Mouse (Mus musculus): Measurements from ENCODE around the gene Crybg1.

Gene Crybg1

DNA sequence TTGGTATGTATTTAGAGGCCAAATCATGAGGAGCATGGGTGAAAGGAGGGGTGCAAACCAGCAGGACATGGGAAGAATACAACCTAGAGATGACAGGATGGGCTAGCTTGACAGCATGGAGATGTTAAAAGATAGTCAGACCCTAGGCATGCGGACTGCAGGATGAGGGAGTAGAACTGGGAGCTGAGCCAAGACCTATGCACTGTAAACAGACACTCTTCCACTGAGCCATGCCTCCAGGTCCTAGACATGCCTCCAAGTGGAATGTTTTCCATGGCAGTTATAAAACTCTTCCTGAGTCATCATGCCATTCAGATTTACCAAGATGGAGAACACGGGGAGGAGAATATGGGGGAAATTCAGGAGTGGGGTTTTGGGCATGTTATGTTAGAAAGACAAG is 53.9 kb downstream of the Crybg1 start:
- DNase-seq (ENCODE audit: extremely low read depth, low read depth, low spot score) = no peak

GRCm38 (mm10) chr10:44091757-44092156 is 56.9 kb downstream of the Crybg1 start:
- no peak for DNase-seq (ENCODE audit: extremely low read depth, low read depth, low spot score)

GRCm38 (mm10) chr10:44080351-44080750 is 68.3 kb downstream of the Crybg1 start:
- DNase-seq (ENCODE audit: extremely low read depth, low read depth, low spot score) = no peak

- peak; percentile 65 for DNase-seq (ENCODE audit: extremely low read depth, low read depth, low spot score)
These were observed 69.7 kb downstream of the Crybg1 start for GRCm38 (mm10) chr10:44078799-44079521.

DNA sequence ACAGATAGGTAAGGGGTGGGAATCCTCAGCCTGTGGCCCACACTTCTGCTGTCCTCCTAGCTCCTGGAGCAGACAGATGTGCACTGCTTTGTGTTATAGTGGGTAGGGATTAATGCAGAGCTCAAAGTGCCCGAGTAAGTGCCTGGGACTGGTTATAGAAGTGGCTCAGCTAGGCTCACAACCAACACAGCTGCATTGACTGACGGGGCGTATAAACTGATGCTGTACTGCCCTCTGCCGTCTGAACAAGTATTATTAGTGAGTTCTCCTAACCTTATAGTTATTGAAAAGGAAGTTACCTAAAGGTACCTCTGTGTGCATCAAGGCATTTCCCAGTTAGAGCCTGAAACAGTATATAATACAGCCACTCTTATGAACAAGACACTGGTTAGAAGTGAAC is 77.6 kb downstream of the Crybg1 start:
- DNase-seq (ENCODE audit: extremely low read depth, low read depth, low spot score) = peak; percentile 56

DNA sequence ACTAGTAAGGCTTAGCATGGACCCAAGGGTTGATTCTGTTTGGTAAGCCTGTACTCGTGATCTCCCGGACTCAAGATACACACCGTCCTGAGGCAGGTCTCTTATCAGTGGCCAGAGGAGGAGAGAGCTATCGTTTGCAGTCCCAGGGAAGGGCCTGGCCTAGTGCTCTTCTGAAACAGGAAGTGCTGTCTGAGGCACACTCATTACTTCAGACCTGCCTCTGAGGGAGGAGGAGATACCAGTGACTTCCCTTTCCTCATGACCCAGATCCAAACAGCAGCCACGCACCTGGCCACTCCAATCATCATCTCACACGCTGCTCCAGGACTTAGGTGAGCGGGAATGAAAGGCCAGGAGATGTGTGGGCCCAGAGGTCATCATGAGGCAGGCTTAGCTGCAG is 79.5 kb downstream of the Crybg1 start:
- DNase-seq (ENCODE audit: extremely low read depth, low read depth, low spot score) = no peak

GRCm38 (mm10) chr10:44065848-44066360 is 82.7 kb downstream of the Crybg1 start:
- DNase-seq (ENCODE audit: extremely low read depth, low read depth, low spot score) = no peak

DNA sequence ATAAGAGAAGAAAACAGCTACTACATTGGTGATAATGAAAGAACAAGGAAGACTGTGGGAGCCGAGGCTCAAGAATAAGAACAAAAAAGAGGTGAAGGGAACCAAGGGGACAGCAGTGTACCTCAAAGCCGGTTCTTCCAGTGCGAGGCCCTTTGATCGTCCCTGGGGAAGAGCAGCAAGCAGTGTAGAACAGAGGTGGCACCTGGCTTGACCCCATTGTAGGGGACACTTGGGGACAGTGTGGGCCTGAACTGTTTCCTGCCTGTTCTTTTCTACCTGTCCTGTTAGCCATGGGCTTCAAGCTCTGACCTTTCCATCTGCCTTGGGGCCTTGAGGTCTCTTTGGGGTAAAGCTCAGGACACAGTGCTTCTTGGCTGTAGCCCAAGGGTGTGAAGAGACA is 85.7 kb downstream of the Crybg1 start:
- no peak for DNase-seq (ENCODE audit: extremely low read depth, low read depth, low spot score)

DNA sequence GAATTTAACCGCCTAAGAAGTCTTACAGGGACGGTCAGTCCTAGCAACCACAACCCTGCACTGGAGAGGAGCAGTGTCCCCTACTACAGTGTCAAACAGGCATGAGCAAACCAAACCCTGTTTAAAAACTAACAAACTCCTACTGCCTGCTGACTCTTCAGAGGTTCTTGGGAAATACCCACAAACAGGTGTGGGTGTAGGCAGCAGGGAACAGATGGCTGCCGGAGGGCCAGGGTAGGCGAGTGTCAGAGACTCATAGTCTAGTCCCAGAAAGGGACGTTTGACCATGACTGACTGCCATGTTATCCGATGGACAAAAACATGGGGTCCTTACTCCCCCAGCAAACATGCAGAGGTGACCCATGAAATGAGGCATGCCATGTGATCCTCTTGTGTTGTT is 97.7 kb downstream of the Crybg1 start:
- no peak for DNase-seq (ENCODE audit: extremely low read depth, low read depth, low spot score)

DNA sequence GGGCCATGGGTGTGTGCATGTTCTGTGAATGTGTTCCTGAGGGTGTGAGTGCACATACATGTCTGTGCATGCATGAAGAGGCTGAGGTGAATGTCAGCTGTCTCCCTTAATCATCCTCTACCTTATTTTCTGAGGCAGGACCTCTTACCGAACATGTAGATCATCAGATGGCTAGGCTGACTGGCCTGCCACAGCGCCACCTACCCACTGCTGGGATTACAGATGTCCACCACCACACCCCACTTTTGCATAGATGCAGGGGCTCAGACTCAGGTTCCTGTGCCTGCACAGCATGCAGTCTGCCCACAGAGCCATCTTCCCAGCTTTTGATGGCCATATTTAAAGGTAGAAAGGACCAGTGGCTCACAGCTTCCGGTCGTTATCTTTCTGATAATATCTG is 103.9 kb downstream of the Crybg1 start:
- no peak for DNase-seq (ENCODE audit: extremely low read depth, low read depth, low spot score)

DNA sequence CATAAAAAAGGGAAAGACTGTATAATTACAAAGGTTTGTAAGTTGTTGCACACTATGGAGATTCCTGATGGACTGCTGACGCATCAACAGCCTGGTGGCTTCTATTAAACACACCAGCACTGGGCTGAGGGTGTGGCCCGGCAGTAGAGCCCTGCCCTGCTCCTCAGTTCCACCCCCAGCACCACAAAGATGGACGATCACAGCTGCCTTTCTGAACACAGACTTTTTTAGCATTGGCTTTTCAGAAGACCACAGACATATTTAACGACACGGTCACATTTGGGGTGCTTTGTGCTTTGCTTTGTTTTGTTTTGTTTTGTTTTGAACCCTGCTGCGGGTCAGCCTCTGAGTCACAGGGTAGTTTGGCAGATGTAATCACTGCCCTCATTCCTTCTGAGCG is 105.0 kb downstream of the Crybg1 start:
- DNase-seq (ENCODE audit: extremely low read depth, low read depth, low spot score) = no peak

DNA sequence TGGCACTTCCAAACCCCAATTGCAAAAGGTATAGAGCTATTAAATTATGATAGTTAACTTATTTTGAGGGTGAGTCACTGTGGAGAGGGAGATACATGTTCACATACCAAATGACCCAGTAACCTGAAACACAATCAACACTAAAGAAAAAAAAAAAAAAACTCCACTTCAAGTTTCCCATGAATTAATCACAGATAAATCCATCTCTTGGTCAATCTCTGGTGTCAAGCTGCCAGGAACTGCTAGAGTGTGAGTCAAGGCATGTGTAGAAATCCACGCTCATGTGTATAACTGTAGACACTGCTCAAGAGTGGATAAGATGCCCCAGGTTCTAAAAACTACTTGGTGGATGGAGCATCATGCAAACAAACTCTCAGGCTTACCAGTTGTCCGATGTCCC is 109.5 kb downstream of the Crybg1 start:
- peak; percentile 90 for DNase-seq (ENCODE audit: extremely low read depth, low read depth, low spot score)

DNA sequence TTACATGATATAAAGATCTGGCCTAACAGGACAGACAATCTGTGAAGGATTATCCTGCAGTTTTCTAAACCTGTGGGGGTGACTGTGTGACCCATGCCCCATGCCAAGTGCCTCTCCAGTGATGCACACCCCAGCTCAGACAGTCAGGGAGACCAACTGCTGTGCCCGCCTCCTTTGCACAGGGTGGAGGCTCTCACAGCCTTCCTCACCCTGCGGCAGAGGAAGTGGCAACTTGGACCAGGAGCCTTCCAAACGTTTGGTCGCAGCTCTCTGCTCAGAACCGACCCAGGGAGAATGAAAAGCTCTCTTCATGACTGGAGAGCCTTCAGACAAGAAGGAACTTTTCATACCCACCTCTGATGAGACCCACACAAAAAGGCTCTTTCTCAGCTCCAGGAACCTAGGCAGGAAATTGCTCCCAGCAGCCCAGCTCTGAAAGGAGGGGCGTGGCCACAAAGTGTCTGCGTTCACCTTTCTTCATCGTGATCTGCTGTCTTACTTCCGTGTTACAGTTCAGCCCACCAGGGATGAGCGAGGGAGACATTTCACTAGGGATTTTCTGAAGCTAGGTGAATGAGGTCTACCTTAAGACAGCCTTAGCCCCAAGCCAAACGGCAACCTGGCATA is 110.6 kb downstream of the Crybg1 start:
- no peak for DNase-seq (ENCODE audit: extremely low read depth, low read depth, low spot score)

DNA sequence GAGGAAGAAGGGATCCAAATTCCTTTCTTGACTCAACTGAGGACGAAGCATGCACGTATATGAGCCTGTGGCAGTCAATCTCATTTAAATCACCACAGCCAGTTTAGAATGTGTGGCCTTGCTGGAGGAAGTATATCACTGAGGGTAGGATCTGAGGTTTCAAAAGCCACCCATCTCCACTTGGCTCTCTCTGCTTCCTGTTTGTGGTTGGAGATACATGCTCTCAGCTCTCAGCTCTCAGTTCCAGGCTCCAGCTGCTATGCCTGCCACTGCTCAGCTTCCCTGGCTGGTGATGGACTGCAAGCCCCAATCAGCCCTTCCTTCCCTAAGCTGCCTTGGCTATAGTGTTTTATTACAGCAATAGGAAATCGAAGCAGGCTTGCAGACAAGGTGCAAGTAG is 119.1 kb downstream of the Crybg1 start:
- DNase-seq (ENCODE audit: extremely low read depth, low read depth, low spot score) = no peak

DNA sequence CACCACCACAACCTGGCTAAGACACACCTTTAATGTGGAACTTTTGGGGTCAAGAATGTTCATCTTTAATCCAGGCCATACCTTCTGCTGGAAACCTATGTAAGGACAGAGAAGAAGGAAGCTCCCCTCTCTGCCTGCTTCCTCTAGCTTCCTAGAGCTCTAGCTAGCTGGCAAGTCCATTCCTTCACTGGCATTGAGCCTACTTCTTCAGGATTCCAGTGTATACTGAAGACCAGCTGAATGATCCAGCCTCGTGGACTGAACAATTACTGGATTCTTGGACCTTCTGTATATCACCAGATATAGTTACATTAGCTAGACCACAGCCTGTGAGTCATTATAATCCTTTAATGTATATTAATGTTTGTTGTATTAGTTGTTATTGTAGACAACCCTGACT is 121.4 kb downstream of the Crybg1 start:
- DNase-seq (ENCODE audit: extremely low read depth, low read depth, low spot score) = no peak

GRCm38 (mm10) chr10:44026105-44026504 is 122.5 kb downstream of the Crybg1 start:
- no peak for DNase-seq (ENCODE audit: extremely low read depth, low read depth, low spot score)

- no peak for DNase-seq (ENCODE audit: extremely low read depth, low read depth, low spot score)
These were observed 123.9 kb downstream of the Crybg1 start for GRCm38 (mm10) chr10:44024705-44025104.

GRCm38 (mm10) chr10:44020141-44020540 is 128.5 kb downstream of the Crybg1 start:
- DNase-seq (ENCODE audit: extremely low read depth, low read depth, low spot score) = no peak

DNA sequence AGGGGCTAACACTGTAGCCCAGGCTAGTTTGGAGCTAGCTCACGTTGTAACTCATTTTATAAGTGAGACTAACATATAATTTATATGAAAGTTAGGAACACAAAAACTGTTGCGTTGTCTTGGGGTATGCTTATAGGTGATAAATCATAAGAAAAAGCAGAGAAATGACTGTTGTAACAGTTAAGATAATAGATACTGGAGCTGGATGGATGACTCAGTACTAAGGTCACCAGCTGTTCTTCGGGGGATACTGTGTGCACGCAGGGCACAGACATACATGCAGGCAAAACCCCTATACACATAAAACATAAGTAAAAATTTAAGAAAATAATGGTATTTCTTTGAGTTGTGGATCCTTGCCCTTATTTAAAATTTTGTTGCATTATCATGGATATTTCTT is 130.1 kb downstream of the Crybg1 start:
- no peak for DNase-seq (ENCODE audit: extremely low read depth, low read depth, low spot score)

DNA sequence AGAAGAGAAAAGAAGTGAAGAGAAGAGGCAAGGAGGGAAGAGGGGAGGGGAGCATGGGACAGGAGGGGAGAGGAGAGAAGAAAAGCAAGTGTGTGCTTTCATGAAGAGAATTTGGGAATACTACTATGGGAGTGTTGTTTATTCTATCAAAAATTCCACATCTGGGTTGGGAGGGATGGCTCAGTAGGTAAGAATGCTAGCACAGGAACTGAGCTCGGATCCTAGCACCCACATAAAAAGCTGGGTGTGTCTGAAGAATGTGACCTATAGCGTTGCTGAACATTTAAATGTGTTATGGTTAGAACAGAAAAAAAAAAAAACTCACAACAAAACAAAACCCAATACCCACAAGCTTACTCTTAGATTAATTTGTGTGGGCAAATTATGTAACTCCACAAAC is 133.0 kb downstream of the Crybg1 start:
- DNase-seq (ENCODE audit: extremely low read depth, low read depth, low spot score) = no peak

- DNase-seq (ENCODE audit: extremely low read depth, low read depth, low spot score) = no peak
These were observed 134.8 kb downstream of the Crybg1 start for GRCm38 (mm10) chr10:44013885-44014284.

DNA sequence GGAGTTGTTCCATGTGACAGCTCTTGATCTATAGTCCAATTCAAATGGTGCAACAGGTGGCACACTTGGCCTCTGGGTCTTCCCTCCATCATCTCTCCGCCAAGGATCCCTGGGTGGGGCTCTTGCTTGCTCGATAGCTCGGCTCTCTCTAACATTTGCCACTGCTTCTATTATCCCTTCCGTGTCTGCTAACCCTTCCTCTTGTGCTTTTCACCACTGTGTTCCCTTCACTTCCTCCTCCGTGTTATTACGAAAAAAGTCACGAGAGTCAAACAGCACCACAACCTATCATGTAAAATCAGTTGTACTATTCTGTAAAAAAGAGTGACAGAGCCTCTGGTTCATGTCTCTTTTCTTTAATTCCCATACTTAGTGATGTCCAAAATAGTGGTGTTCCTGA is 137.2 kb downstream of the Crybg1 start:
- DNase-seq (ENCODE audit: extremely low read depth, low read depth, low spot score) = no peak

- no peak for DNase-seq (ENCODE audit: extremely low read depth, low read depth, low spot score)
These were observed 139.8 kb downstream of the Crybg1 start for GRCm38 (mm10) chr10:44008808-44009207.

Measured in fat pad, adult 2 months (tissue).